Mouse (Mus musculus): Measurements from ENCODE around the gene Smbd1. TPM values are rescaled to one million over a fixed set of nuclear protein-coding genes. Genes with fewer than 3 reads are reported as not detected.

Smbd1 gene
- polyA plus RNA-seq (2017; shearing (Covaris generic)): not detected

DNA sequence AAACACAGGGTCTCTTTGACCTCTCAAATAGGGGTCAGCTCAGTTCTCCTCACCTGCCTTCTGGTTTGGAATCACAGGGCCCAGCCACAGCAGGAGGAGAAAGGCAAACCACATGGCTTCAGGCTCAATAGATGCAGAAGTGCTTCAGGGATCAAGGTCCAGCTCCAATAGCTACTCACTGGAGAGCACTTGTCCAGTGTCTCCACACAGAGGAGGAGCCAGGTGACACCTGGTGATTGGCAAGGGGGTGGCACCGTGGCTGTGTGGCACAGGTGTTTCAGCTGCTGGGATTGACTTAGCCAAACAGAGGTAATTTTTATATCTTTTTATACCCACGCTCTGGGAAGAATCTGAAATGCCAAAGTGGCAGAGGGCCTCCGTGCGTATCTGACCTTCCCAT lies at the start of gene Smbd1:
Gene Smbd1, minus strand, starts transcription at position 157 of the 400 bp plus-strand sequence.

DNA sequence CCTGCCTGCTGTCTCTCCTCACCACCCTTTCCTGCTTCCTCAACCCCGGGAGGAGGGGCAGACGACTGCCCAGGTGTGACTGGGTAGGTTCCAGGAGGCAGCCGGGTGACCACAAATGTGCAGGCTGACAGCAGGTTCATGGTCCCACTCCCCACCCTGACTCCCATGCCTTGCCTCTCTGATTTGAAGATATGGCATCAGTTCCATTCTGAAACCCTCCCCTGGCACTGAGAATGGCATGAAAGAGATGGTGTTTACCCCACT lies 12.9 kb downstream of the Smbd1 start, which contains the start of gene Muc20:
Gene Muc20, minus strand, starts transcription at position 10 of the 264 bp plus-strand sequence.

Other genes with a start within 250 kb of the Smbd1 start
- 50.8 TPM for gene Tfrc, start 201.6 kb downstream of the Smbd1 start, polyA plus RNA-seq (2017; shearing (Covaris generic))
- 14.0 TPM for gene Tnk2, start 166.6 kb downstream of the Smbd1 start, polyA plus RNA-seq (2017; shearing (Covaris generic))
- 0.60 TPM for gene Muc4, start 74.6 kb downstream of the Smbd1 start, polyA plus RNA-seq (2017; shearing (Covaris generic))
- not detected for gene Muc20, start 13.0 kb downstream of the Smbd1 start, polyA plus RNA-seq (2017; shearing (Covaris generic))
- gene Fyttd1, start 67.0 kb upstream of the Smbd1 start, polyA plus RNA-seq (2017; shearing (Covaris generic)): 61.0 TPM
- gene Rubcn, start 67.3 kb upstream of the Smbd1 start, polyA plus RNA-seq (2017; shearing (Covaris generic)): 8.5 TPM
- 68.6 TPM for gene Lrch3, start 103.6 kb upstream of the Smbd1 start, polyA plus RNA-seq (2017; shearing (Covaris generic))
- gene Iqcg, start 245.7 kb upstream of the Smbd1 start, polyA plus RNA-seq (2017; shearing (Covaris generic)): 1.9 TPM
- gene Rpl35a, start 246.0 kb upstream of the Smbd1 start, polyA plus RNA-seq (2017; shearing (Covaris generic)): 613 TPM